Mouse (Mus musculus) MEL (cell line): ENCODE measurements around the gene Naa25. TPM values are rescaled to one million over a fixed set of nuclear protein-coding genes. Genes with fewer than 3 reads are reported as not detected.

Source experiments
- DNase-seq: peaks from one replicate; pipeline ENCODE4 v3.0.0; 2011; ENCODE audit warnings: low read depth, low spot score
- H3K27ac ChIP-seq: 2 replicates; pipeline ENCODE4 v1.5.1; 2012; ENCODE audit warnings: low read depth, mild to moderate bottlenecking, control low read depth, low read length, moderate library complexity; ENCODE audit not compliant: control insufficient read depth
- H3K27me3 ChIP-seq, 2 experiments: fragments of 150-350 bp in 1 of 2; sonication (generic) in 1 of 2; 2 replicates each; pipeline ENCODE4 v1.6.1; 2012; ENCODE audit warnings: low read length in 2 of 2, mild to moderate bottlenecking in 2 of 2, improper control_type of control experiment in 1 of 2, moderate library complexity in 1 of 2; ENCODE audit not compliant: insufficient read depth in 2 of 2, control insufficient read depth in 1 of 2
- H3K36me3 ChIP-seq, 2 experiments: 2 replicates each; pipeline ENCODE4 v1.6.1; 2012 to 2014; ENCODE audit warnings: low read length in 2 of 2, improper control_type of control experiment in 1 of 2, inconsistent platforms in 1 of 2, mild to moderate bottlenecking in 1 of 2; ENCODE audit not compliant: insufficient read depth in 2 of 2, control insufficient read depth in 1 of 2
- H3K4me1 ChIP-seq, 2 experiments: fragments of 150-350 bp in 1 of 2; sonication (generic) in 1 of 2; 2 replicates each; pipeline ENCODE4 v1.6.1; 2012; ENCODE audit warnings: low read length in 2 of 2, improper control_type of control experiment in 1 of 2, mild to moderate bottlenecking in 1 of 2; ENCODE audit not compliant: insufficient read depth in 2 of 2, control insufficient read depth in 1 of 2
- H3K4me3 ChIP-seq, 2 experiments: fragments of 150-350 bp in 1 of 2; sonication (generic) in 1 of 2; 2 replicates each; pipeline ENCODE4 v1.5.1; 2012; ENCODE audit warnings: low read depth in 2 of 2, low read length in 2 of 2, mild to moderate bottlenecking in 2 of 2, moderate library complexity in 2 of 2, control low read depth in 1 of 2, improper control_type of control experiment in 1 of 2; ENCODE audit not compliant: control insufficient read depth in 1 of 2, insufficient read depth in 1 of 2
- H3K79me2 ChIP-seq: 2 replicates; pipeline ENCODE4 v1.6.1; 2012; ENCODE audit warnings: mild to moderate bottlenecking, low read length, moderate library complexity; ENCODE audit not compliant: control insufficient read depth, poor library complexity, insufficient read depth
- H3K9ac ChIP-seq: 2 replicates; pipeline ENCODE4 v1.6.1; 2012; ENCODE audit warnings: low read depth, mild to moderate bottlenecking, control low read depth, low read length, moderate library complexity; ENCODE audit not compliant: control insufficient read depth, poor library complexity, severe bottlenecking
- H3K9me3 ChIP-seq: fragments of 150-350 bp; sonication (generic); replicated peaks from 2 replicates; pipeline ENCODE4 v1.6.1; 2012; ENCODE audit warnings: mild to moderate bottlenecking, low read length, improper control_type of control experiment, moderate library complexity; ENCODE audit not compliant: insufficient read depth
- BHLHE40 ChIP-seq: IDR thresholded peaks from 2 replicates; pipeline ENCODE4 v1.6.1; 2012; ENCODE audit warnings: low read depth, mild to moderate bottlenecking, inconsistent platforms, low read length, improper control_type of control experiment, borderline replicate concordance
- CHD1 ChIP-seq: IDR thresholded peaks from 2 replicates; pipeline ENCODE4 v1.6.1; 2012; ENCODE audit warnings: low read depth, mild to moderate bottlenecking, inconsistent platforms, low read length, improper control_type of control experiment
- CHD2 ChIP-seq: IDR thresholded peaks from 2 replicates; pipeline ENCODE4 v1.6.1; 2011; ENCODE audit warnings: low read length, improper control_type of control experiment
- CTCF ChIP-seq, 3 experiments: IDR thresholded peaks in 2 of 3; conservative IDR thresholded peaks in 1 of 3; 2 replicates each; pipeline ENCODE4 v1.5.1; 2011 to 2012; ENCODE audit warnings: low read length in 3 of 3, low read depth in 2 of 3, mild to moderate bottlenecking in 2 of 3, improper control_type of control experiment in 1 of 3, inconsistent platforms in 1 of 3, mixed read lengths in 1 of 3, moderate library complexity in 1 of 3; ENCODE audit not compliant: control insufficient read depth in 1 of 3, insufficient read depth in 1 of 3, poor library complexity in 1 of 3, severe bottlenecking in 1 of 3
- E2F4 ChIP-seq: IDR thresholded peaks from 2 replicates; pipeline ENCODE4 v1.6.1; 2011; ENCODE audit warnings: low read depth, low read length, improper control_type of control experiment, borderline replicate concordance
- ETS1 ChIP-seq: IDR thresholded peaks from 2 replicates; pipeline ENCODE4 v1.6.1; 2012; ENCODE audit warnings: low read depth, mild to moderate bottlenecking, inconsistent platforms, low read length, improper control_type of control experiment, moderate library complexity
- JUND ChIP-seq: IDR thresholded peaks from 2 replicates; pipeline ENCODE4 v1.6.1; 2011; ENCODE audit warnings: low read depth, mild to moderate bottlenecking, improper control_type of control experiment, low read length
- KAT2A ChIP-seq: conservative IDR thresholded peaks from 2 replicates; pipeline ENCODE4 v1.6.1; 2012; ENCODE audit warnings: low read depth, low read length, improper control_type of control experiment, inconsistent platforms
- MAFK ChIP-seq: IDR thresholded peaks from 2 replicates; pipeline ENCODE4 v1.6.1; 2011; ENCODE audit warnings: low read depth, mild to moderate bottlenecking, low read length, improper control_type of control experiment, borderline replicate concordance
- MAX ChIP-seq: IDR thresholded peaks from 2 replicates; pipeline ENCODE4 v1.6.1; 2011; ENCODE audit warnings: low read length, improper control_type of control experiment
- MAZ ChIP-seq: IDR thresholded peaks from 2 replicates; pipeline ENCODE4 v1.6.1; 2012; ENCODE audit warnings: low read depth, mild to moderate bottlenecking, inconsistent platforms, low read length, improper control_type of control experiment
- MEF2A ChIP-seq: IDR thresholded peaks from 2 replicates; pipeline ENCODE4 v1.6.1; 2014; ENCODE audit warnings: low read depth, mild to moderate bottlenecking, inconsistent platforms, low read length, improper control_type of control experiment; ENCODE audit not compliant: poor library complexity, insufficient replicate concordance, severe bottlenecking; ENCODE audit errors: extremely low read depth
- MXI1 ChIP-seq: IDR thresholded peaks from 2 replicates; pipeline ENCODE4 v1.6.1; 2011; ENCODE audit warnings: mild to moderate bottlenecking, low read depth, low read length, improper control_type of control experiment
- NELFE ChIP-seq: IDR thresholded peaks from 2 replicates; pipeline ENCODE4 v1.6.1; 2011; ENCODE audit warnings: low read depth, low read length, improper control_type of control experiment
- NRF1 ChIP-seq: IDR thresholded peaks from 2 replicates; pipeline ENCODE4 v1.6.1; 2014; ENCODE audit warnings: low read depth, mild to moderate bottlenecking, inconsistent platforms, low read length, improper control_type of control experiment, moderate library complexity; ENCODE audit not compliant: poor library complexity, insufficient read depth, severe bottlenecking
- POLR2A ChIP-seq, 2 experiments: IDR thresholded peaks; 2 replicates each; pipeline ENCODE4 v1.6.1; 2011 to 2012; ENCODE audit warnings: low read length in 2 of 2, mild to moderate bottlenecking in 2 of 2, control low read depth in 1 of 2, improper control_type of control experiment in 1 of 2, low read depth in 1 of 2, moderate library complexity in 1 of 2; ENCODE audit not compliant: control insufficient read depth in 1 of 2, insufficient read depth in 1 of 2, poor library complexity in 1 of 2
- POLR2AphosphoS2 ChIP-seq: IDR thresholded peaks from 2 replicates; pipeline ENCODE4 v1.6.1; 2011; ENCODE audit warnings: low read length, improper control_type of control experiment
- POLR2AphosphoS5 ChIP-seq: IDR thresholded peaks from 2 replicates; pipeline ENCODE4 v1.6.1; 2012; ENCODE audit warnings: low read depth, borderline replicate concordance, mild to moderate bottlenecking, inconsistent platforms, low read length, moderate library complexity, mixed read lengths
- RAD21 ChIP-seq: IDR thresholded peaks from 2 replicates; pipeline ENCODE4 v1.6.1; 2011; ENCODE audit warnings: mild to moderate bottlenecking, low read depth, low read length, improper control_type of control experiment
- RCOR1 ChIP-seq: IDR thresholded peaks from 2 replicates; pipeline ENCODE4 v1.6.1; 2012; ENCODE audit warnings: low read depth, mild to moderate bottlenecking, inconsistent platforms, low read length, improper control_type of control experiment
- SIN3A ChIP-seq: IDR thresholded peaks from 2 replicates; pipeline ENCODE4 v1.6.1; 2012; ENCODE audit warnings: low read length, improper control_type of control experiment, inconsistent platforms
- SMC3 ChIP-seq: IDR thresholded peaks from 2 replicates; pipeline ENCODE4 v1.6.1; 2011; ENCODE audit warnings: low read depth, low read length, improper control_type of control experiment
- TAL1 ChIP-seq: IDR thresholded peaks from 2 replicates; pipeline ENCODE4 v1.6.1; 2012; ENCODE audit warnings: mild to moderate bottlenecking, inconsistent platforms, low read length, moderate library complexity, mixed read lengths
- TCF12 ChIP-seq: IDR thresholded peaks from 2 replicates; pipeline ENCODE4 v1.6.1; 2014; ENCODE audit warnings: low read depth, mild to moderate bottlenecking, inconsistent platforms, low read length, improper control_type of control experiment, moderate library complexity
- UBTF ChIP-seq: IDR thresholded peaks from 2 replicates; pipeline ENCODE4 v1.6.1; 2012; ENCODE audit warnings: low read depth, mild to moderate bottlenecking, inconsistent platforms, low read length, improper control_type of control experiment, moderate library complexity, borderline replicate concordance; ENCODE audit not compliant: insufficient read depth
- USF1 ChIP-seq: IDR thresholded peaks from 2 replicates; pipeline ENCODE4 v1.6.1; 2014; ENCODE audit warnings: low read depth, mild to moderate bottlenecking, inconsistent platforms, low read length, improper control_type of control experiment, moderate library complexity
- ZC3H11A ChIP-seq: IDR thresholded peaks from 2 replicates; pipeline ENCODE4 v1.6.1; 2012; ENCODE audit warnings: low read depth, mild to moderate bottlenecking, inconsistent platforms, low read length, improper control_type of control experiment
- ZKSCAN1 ChIP-seq: IDR thresholded peaks from 2 replicates; pipeline ENCODE4 v1.6.1; 2012; ENCODE audit warnings: low read depth, mild to moderate bottlenecking, inconsistent platforms, low read length, improper control_type of control experiment, moderate library complexity
- ZMIZ1 ChIP-seq: IDR thresholded peaks from 2 replicates; pipeline ENCODE4 v1.6.1; 2012; ENCODE audit warnings: low read depth, mild to moderate bottlenecking, inconsistent platforms, low read length, improper control_type of control experiment, moderate library complexity
- polyA plus RNA-seq, 2 experiments: library from polyadenylated mRNA; stranded (reverse) in 1 of 2; unstranded in 1 of 2; fragments of >175 nt in 1 of 2; fragments of >200 nt in 1 of 2; gene quantifications; 2 replicates each; pipeline versions ENCODE4 v1.2.1 to v1.2.4; 2012; ENCODE audit warnings: low replicate concordance in 2 of 2, low read depth in 1 of 2; ENCODE audit not compliant: insufficient read length in 2 of 2, insufficient read depth in 1 of 2, missing spikeins in 1 of 2
- total RNA-seq: library from RNA; depleted of rRNA; stranded (reverse); fragments of 300-350 nt; gene quantifications from 2 replicates; pipeline ENCODE4 v1.2.3, GENCODE M21; 2012

Naa25 gene
- total and polyA plus RNA-seq, 3 experiments: 53.0 to 59.6 TPM; not detected in 1

DNA sequence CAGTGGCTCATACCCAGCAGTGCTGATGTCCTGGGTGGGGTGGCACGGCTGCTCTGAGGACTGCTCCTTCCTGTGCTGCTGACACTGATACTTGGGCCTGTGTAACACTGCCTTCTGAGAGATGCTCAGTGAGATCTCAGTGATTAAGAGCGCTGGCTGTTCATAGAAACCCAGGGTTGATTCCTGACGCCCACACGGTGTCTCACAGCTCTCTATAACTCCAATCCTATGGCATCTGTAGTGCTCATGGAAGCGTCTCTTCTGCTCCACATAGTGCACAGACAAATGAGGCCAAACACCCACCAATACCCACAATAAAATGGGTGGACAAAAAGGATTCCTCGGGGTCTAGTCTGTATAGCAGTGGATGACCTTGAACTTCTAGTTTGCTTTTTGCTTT lies 25.1 kb downstream of the Naa25 start:
- DNase-seq: no peak
- no peak overlapping the region for H3K27ac ChIP-seq
- no peaks in the 10 kb centered on the region for H3K27me3 ChIP-seq
- H3K36me3 ChIP-seq: peaks cover 0 to 54% of the 10 kb centered on the region in 2 experiments; a peak in 3 of 4 replicates
- no peak overlapping the region for H3K4me3 ChIP-seq
- H3K9me3 ChIP-seq: no peaks in the 10 kb centered on the region
- H3K9ac ChIP-seq: no peak overlapping the region
- H3K79me2 ChIP-seq: no peaks in the 10 kb centered on the region; the same call in none of the 2 replicates
- no peaks in the 10 kb centered on the region for H3K4me1 ChIP-seq
- no peak for TF ChIP-seq NRF1
- TF ChIP-seq CTCF (IDR thresholded peaks at IDR 0.05 in 2 of 3, conservative IDR thresholded peaks at IDR 0.05 in 1 of 3; ENCODE audit: control insufficient read depth in 1 of 3, insufficient read depth in 1 of 3, low read depth in 2 of 3, low read length in 3 of 3, poor library complexity in 1 of 3, severe bottlenecking in 1 of 3): no peak
- TF ChIP-seq POLR2AphosphoS2: no peak
- TF ChIP-seq MAZ: no peak
- no peak for TF ChIP-seq TAL1
- TF ChIP-seq MAFK: no peak
- no peak for TF ChIP-seq UBTF
- TF ChIP-seq USF1: no peak
- no peak for TF ChIP-seq JUND
- TF ChIP-seq POLR2A (IDR thresholded peaks at IDR 0.05; ENCODE audit: control insufficient read depth in 1 of 2, insufficient read depth in 1 of 2, low read depth in 1 of 2, low read length in 2 of 2, poor library complexity in 1 of 2): no peak
- no peak for TF ChIP-seq MEF2A
- no peak for TF ChIP-seq ZMIZ1
- no peak for TF ChIP-seq NELFE

DNA sequence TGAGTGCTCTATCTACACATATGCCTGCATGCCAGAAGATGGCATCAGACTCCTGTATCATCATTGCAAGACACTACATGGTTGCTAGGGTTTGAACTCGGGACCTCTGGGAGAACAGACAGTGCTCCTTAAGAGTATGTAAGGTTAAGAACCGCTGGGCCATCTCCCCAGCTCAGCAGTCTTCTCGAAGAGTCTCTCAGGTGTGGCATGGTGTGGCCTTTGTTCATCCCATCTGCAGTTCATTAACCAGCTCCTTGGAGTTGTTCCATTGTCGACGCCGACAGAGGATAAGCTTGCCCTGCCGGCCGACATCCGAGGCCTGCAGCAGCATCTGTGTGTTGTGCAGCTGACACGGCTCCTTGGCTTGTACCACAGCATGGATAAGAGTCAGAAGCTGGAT lies 25.6 kb downstream of the Naa25 start:
- DNase-seq: no peak
- no peak overlapping the region for H3K9ac ChIP-seq
- peaks cover 0 to 53% of the 10 kb centered on the region in 2 experiments; a peak in 3 of 4 replicates for H3K36me3 ChIP-seq
- no peak for TF ChIP-seq CHD2
- no peak for TF ChIP-seq ETS1
- no peak for TF ChIP-seq CHD1
- no peak for TF ChIP-seq E2F4
- TF ChIP-seq ZC3H11A: no peak
- no peak for TF ChIP-seq NELFE
- TF ChIP-seq SMC3: no peak
- no peak for TF ChIP-seq RAD21
- no peak for TF ChIP-seq TAL1
- no peak for TF ChIP-seq ZKSCAN1
- no peak for TF ChIP-seq SIN3A
- TF ChIP-seq TCF12: no peak
- no peak for TF ChIP-seq MXI1
- no peak for TF ChIP-seq POLR2AphosphoS5
- no peak for TF ChIP-seq RCOR1
- TF ChIP-seq BHLHE40: no peak
- no peak for TF ChIP-seq KAT2A
- TF ChIP-seq MAX: no peak
- TF ChIP-seq MAFK: no peak
- no peak for TF ChIP-seq POLR2AphosphoS2
- no peak overlapping the region for H3K27ac ChIP-seq
- H3K4me3 ChIP-seq: no peak overlapping the region
- H3K27me3 ChIP-seq: no peaks in the 10 kb centered on the region
- H3K79me2 ChIP-seq: no peaks in the 10 kb centered on the region; the same call in none of the 2 replicates
- no peaks in the 10 kb centered on the region for H3K9me3 ChIP-seq
- no peaks in the 10 kb centered on the region for H3K4me1 ChIP-seq
